Mouse (Mus musculus) embryo, embryonic 10.5 days (tissue): ENCODE measurements around the gene Rcor1.

Source experiments
- DNase-seq: peaks from one replicate; pipeline ENCODE4 v3.0.0-alpha.2; 2015; ENCODE audit warnings: low spot score

The Rcor1 gene

GRCm38 (mm10) chr12:111038976-111039612 lies at the start of gene Rcor1:
TSS of gene Rcor1 (plus strand) at chr12:111039351.
- peak; percentile 99 for DNase-seq

- no peak for DNase-seq
Observed at GRCm38 (mm10) chr12:110989409-110989808, 49.7 kb upstream of the Rcor1 start.

GRCm38 (mm10) chr12:110990500-110990899 lies 48.7 kb upstream of the Rcor1 start:
- DNase-seq = no peak

GRCm38 (mm10) chr12:110991361-110992127 lies 47.6 kb upstream of the Rcor1 start:
- DNase-seq = peak; percentile 92

DNA sequence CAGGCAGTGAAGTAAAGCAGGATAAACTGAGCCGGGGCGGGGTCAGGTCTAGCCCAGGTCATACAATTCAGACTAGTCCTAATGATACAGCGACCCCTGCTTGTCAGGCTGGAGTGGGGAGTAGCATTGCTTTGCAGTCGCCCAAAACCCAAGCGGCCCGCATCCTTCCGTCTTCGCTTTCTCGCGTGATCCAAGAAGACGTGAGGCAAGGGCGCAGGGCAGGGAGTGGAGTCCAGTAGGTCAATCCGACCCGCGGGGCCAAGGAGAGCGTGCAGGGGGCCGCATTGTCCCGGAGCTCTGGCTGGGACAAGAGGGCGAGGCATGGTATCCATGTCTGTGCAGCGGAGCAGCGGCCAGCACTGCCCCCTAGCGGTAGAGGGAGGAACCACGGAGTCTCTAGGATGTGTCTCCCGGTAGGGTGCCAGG lies 47.0 kb upstream of the Rcor1 start:
- peak; percentile 94 for DNase-seq

GRCm38 (mm10) chr12:110992771-110993170 lies 46.4 kb upstream of the Rcor1 start:
- DNase-seq = no peak

DNA sequence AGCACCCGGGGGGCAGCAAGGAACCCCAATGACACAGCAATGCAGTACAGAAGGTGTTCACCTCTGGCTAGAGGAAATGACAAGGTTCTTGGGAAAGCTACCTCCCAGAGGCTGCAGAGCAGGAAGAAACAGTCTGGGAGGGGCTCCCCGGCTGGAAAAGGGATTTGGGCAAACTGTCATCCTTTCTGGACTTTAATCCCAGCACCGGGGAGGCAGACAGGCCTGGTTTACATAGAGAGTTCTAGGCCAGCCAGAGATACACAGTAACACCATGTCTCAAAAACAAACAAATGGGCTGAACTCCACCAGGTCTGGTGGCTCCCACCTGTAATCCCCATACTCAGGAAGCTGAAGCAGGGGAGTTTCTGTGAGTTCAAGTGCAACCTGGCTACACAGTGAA lies 45.9 kb upstream of the Rcor1 start:
- no peak for DNase-seq

DNA sequence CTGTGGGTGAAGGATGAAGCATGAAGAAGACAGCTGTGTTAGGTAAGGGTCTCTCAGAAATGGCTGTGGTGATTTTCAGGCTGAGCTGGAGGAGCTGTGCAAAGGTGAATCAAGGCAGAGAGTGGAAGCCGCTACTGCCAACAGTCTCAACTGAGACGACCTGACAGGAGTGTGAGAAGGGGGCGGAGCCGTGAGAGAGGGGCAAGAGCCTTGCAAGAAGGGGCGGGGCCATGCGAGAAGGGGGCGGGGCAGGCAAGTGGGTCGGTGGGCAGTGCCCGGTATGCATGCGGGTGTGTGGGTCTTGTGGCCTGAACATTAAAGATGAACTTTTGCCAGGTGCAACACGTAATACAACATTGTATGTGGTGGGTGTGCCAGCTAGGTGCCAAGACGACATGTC lies 44.5 kb upstream of the Rcor1 start:
- DNase-seq = no peak

DNA sequence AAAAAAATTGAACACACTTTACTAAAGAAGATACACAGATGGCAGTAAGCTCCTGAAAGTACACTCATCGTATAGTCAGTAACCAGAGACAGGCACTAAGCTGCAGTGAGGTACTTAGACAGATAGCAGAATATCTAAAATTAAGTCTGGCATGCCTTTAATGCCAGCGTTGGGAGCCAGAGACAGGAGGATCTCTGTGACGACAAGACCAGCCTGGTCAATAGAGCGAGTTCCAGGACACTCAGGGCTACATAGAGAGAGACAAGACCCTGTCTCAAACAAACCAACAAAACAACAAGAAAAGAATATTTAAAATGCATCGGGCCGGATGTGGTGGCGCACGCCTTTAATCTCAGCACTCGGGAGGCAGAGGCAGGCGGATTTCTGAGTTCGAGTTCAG lies 41.1 kb upstream of the Rcor1 start:
- no peak for DNase-seq

GRCm38 (mm10) chr12:110999820-111000219 lies 39.3 kb upstream of the Rcor1 start:
- no peak for DNase-seq

DNA sequence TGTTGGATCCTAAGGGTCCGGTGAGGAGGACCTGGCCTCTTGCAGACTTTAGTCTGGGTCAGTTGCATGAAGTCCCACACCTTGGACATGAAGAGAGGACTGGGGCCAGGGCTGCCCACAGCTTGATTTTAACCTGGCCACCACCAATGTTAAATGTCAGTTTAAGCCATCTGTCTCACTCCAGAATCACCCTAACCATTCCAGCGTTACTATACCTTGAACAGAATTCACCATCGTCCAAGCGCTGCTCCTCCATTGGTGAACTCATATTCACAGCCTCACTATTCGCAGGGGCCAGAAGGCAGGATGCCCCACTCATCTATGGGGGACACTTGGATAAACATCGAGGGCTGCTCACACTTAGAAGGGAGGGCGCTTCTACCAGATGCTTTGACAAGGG lies 38.2 kb upstream of the Rcor1 start:
- no peak for DNase-seq

- DNase-seq = no peak
Observed at GRCm38 (mm10) chr12:111004142-111004541, 35.0 kb upstream of the Rcor1 start.

DNA sequence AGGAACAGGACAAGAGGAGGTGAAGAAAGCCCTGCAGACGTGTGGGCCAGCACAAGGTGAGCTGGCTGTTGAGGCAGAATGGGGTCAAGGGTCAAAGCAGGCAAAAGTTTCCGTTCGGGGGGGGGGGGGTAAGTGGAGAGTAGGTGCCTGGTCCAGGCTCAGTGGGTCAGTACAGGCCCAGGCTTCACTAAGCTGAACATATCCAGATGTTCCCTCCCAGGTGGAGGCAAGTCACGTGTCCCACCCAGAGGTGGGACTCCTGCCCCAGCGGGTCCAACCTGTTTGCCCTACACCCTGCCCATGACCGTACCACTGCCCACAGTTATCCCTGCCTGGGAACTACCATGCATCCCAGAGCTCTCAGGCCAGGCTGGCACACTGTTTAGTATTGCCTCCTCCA lies 33.3 kb upstream of the Rcor1 start:
- no peak for DNase-seq

- DNase-seq = no peak
Observed at GRCm38 (mm10) chr12:111006339-111006738, 32.8 kb upstream of the Rcor1 start.

DNA sequence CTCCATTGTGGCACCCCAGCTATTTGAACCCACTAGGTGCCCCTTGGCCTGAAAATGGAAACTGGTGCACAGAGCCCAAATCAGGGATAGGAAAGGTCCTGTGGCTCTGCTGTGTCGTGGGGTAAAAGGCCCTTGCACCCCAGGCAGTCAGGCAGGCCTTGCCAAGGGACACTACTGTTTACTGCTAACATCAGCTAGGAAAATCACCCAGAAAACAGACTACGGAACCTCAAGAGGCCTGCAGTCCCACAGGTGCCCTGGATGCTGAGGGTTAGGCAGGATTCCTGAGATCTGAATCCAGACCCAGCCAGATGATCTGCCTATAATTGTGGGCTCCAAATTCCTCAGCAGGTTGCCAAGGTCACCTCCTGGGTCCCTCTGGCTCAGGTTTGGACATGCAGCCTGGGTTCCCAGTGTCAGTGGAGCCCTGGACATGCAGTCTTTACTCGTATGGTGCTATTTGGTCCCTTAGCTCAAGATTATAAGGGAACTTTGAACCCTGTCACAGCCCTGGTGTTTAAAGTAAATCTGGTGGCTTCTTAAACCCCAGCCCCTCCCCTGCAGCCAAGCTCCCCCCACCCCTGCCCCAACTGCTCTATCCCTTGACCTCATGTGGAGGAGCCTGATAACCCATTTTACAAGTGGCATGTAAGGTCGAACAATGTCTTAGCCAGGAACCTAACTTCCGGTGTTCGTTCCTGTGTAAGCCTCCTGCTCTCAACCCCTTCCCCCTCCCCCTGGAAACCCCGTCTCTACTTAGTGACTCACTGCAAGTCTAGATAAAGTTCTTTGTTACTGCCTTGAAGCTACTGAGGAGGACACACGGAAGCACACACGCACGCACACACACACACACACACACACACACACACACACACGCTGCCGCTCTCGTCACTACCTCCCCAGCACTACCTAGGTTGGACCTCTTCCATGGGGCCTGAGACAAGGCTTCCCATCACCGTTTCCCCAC lies 31.7 kb upstream of the Rcor1 start:
- peak; percentile 45 for DNase-seq

DNA sequence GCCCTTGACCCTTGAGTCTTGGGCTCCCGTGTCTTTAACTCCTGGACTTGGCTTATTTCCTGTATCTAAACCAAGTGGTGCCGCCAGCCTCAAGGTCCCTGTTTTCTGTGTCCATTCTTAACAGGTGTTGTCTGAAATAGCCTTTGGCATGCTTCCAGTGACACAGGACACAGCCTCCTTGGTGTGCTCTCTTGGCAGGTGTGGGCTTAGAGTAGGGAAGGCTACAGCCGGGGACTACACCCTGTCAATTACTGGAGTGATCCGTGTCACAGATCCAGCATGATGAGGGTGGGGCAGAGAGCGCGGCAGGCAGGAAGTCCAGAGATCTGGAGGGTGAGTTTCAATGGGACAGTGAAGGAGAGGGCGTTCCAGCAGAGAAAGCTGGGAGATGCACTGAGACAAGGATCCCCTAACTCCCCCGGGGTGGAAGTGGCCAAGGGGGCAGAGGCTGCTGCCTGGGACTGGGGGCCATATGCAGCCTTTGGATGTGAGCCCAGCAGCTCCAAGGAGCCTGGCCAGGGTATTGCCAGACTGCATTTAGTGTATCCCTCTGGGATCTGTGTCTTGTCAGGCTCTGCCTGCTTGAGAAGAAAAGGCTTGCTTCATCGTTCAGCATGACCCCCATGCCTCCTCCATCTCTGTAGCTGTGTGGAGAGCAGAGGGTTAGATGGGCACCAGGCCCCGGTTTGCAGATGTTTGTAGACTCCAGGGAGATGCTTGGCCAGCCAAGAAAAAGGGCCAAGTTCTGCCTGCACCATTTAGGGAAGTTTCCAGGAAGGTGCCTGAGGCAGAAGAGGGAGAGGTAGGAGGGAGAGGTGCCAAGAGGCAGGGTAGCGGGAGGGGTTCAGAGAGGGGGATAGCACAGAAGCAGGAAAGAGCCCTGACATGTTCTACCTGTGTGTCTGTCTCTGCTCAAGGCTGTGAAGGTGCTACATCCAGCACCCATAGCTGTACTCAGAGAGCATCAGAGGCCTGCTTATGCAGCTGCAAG lies 30.4 kb upstream of the Rcor1 start:
- DNase-seq = no peak

- no peak for DNase-seq
Observed at GRCm38 (mm10) chr12:111009615-111010257, 29.4 kb upstream of the Rcor1 start.

DNA sequence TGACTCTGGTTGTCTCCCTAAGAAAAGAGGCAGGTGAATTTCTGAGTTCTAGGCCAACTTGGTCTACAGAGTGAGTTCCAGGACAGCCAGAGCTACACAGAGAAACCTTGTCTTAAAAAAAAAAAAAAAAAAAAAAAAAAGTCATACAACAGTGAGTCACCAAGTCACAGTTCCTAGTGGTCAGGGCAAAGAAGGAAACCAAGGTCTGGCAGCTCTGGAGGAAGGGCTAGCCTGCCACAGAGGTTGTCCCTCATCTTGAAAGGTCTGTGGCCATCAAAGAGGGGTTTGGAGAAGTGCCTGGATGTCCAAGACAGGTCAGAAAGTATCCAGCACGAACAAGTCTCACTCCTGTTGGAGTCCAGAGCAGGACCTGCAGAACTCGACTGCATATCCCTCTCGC lies 22.3 kb upstream of the Rcor1 start:
- no peak for DNase-seq

DNA sequence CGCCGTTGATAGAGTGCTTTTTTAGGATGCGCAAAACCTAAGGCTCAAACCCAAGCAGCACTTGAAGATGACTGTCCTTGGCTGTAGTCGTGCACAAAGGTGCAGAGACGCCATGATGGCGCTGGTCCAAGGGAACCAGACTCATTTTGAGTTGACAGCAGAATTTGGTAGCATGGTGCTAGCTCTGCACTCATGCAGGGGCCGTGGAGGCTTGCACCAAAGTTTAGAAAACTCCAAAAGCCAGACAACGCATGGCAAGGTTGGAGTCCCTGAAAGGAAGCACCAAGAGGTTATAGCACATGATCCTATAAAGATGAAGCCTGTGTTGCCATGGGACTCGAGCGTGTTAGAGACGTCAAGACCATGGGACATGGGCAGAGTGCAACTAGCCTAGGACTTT lies 21.1 kb upstream of the Rcor1 start:
- no peak for DNase-seq

DNA sequence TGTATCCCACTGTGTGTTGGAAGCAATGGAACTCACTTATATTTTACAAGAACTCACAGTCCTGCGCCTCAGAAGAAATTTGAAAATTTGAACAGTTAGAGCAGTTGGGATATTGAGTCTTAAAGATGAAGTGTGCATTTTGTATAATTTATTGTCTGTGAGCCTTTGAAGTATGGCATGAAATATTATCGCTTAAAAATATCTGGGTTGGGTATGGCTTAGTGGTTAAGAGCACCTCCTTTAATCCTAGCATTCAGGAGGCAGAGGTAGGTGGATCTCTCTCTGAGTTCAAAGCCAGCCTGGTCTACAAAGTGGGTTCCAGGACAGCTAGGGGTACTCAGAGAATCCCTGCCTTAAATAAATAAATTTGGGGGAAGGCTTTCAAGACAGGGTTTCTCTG lies 20.1 kb upstream of the Rcor1 start:
- no peak for DNase-seq

DNA sequence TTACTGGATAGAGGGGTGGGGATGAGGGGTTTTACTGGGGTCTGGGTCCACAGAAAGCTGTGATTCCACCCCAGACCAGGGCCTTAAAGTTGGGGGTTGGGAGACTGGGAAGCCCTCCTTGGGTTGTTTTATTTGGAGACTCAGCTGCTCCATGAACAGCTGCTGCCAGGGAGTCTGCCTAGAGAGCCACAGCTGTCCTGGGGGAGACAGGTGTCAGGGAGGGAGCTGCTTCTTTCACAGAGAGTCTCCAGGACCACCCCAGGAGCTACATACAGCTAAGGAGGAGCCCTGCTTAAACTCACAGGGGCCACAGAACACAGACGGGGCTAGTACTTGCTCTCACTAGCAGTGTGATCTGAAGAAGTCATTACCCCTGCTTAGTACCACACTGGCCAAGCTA lies 18.0 kb upstream of the Rcor1 start:
- DNase-seq = no peak
